Mouse (Mus musculus) heart, postnatal 0 days (tissue): ENCODE measurements around the gene Pfkfb3. TPM values are rescaled to one million over a fixed set of nuclear protein-coding genes. Genes with fewer than 3 reads are reported as not detected.

ENCODE experiments used
- ATAC-seq: fragments of 200-750 bp; cut with Nextera tagmentation; 2 replicates; pipeline ENCODE4 v1.8.0; 2017; ENCODE audit warnings: low read depth, moderate number of reproducible peaks, moderate library complexity; ENCODE audit not compliant: insufficient read depth
- DNase-seq: peaks from one replicate; pipeline ENCODE4 v3.0.0-alpha.2; 2016; ENCODE audit warnings: low spot score
- H3K27ac ChIP-seq: fragments of 300-500 bp; sonication (generic); 2 replicates; pipeline ENCODE4 v1.5.1; 2014; ENCODE audit warnings: low read depth, mild to moderate bottlenecking
- H3K27me3 ChIP-seq: fragments of 300-500 bp; sonication (generic); 2 replicates; pipeline ENCODE4 v1.6.1; 2014; ENCODE audit warnings: low read length, mixed read lengths; ENCODE audit not compliant: control insufficient read depth, insufficient read depth
- H3K36me3 ChIP-seq: fragments of 300-500 bp; sonication (generic); replicated peaks from 2 replicates; pipeline ENCODE4 v1.6.1; 2014; ENCODE audit warnings: low read length, mixed read lengths; ENCODE audit not compliant: control insufficient read depth, insufficient read depth
- H3K4me1 ChIP-seq: fragments of 300-500 bp; sonication (generic); 2 replicates; pipeline ENCODE4 v1.6.1; 2014; ENCODE audit warnings: antibody characterized with exemption; ENCODE audit not compliant: control insufficient read depth, insufficient read depth
- H3K4me2 ChIP-seq: fragments of 300-500 bp; sonication (generic); 2 replicates; pipeline ENCODE4 v1.6.1; 2014; ENCODE audit warnings: low read depth, mild to moderate bottlenecking, low read length, moderate library complexity
- H3K4me3 ChIP-seq: fragments of 300-500 bp; sonication (generic); 2 replicates; pipeline ENCODE4 v1.5.1; 2014; ENCODE audit warnings: low read depth, low read length
- H3K9ac ChIP-seq: fragments of 300-500 bp; sonication (generic); replicated peaks from 2 replicates; pipeline ENCODE4 v1.6.1; 2014; ENCODE audit warnings: low read depth, low read length, mixed read lengths
- H3K9me3 ChIP-seq: fragments of 300-500 bp; sonication (generic); replicated peaks from 2 replicates; pipeline ENCODE4 v1.6.1; 2016; ENCODE audit warnings: low read length; ENCODE audit not compliant: control insufficient read depth
- CTCF ChIP-seq: IDR thresholded peaks from 2 replicates; pipeline ENCODE4 v1.5.1; 2016; ENCODE audit warnings: antibody characterized with exemption, control low read depth, low read depth
- EP300 ChIP-seq: IDR thresholded peaks from 2 replicates; pipeline ENCODE4 v1.6.1; 2016; ENCODE audit warnings: antibody characterized with exemption, low read depth
- WGBS: fragments of 180-500 bp; shearing (Covaris S2); extraction: QIAGEN DNeasy Blood & Tissue Kit; methylation state at CpG from one replicate; pipeline ENCODE4 v1.1.7; 2014; 5-methylcytosine and 5-hydroxymethylcytosine counted together
- polyA plus RNA-seq: library from polyadenylated mRNA; unstranded; fragments of >200 nt; fragmentation: Nextera tagmentation; extraction: Ambion mirVana; gene quantifications from 2 replicates; pipeline ENCODE4 v1.2.1, GENCODE M21; 2015
- total RNA-seq: library from RNA; depleted of rRNA; stranded (reverse); fragments of >200 nt; gene quantifications from 2 replicates; pipeline ENCODE4 v1.2.3, GENCODE M21; 2014; ENCODE audit warnings: low replicate concordance; rRNA removed

Pfkfb3 gene
- total RNA-seq (2.4 and 6.8 TPM in 2 replicates), polyA plus RNA-seq (3.2 and 3.5 TPM in 2 replicates)

- WGBS, result 2% methylated on average over 67 of the region's 67 CpGs
- H3K27ac ChIP-seq, result peak within 1 kb of the TSS; percentile 63
- no peaks in the 10 kb centered on the region for H3K9me3 ChIP-seq
- DNase-seq, result peak; percentile 71
- peak within 1 kb of the TSS; percentile 60 for H3K9ac ChIP-seq
- peak; percentile 90 for ATAC-seq
- no peaks in the 10 kb centered on the region for H3K27me3 ChIP-seq
- no peaks in the 10 kb centered on the region for H3K36me3 ChIP-seq
- no peak for TF ChIP-seq CTCF
- no peak for TF ChIP-seq EP300
- H3K4me1 ChIP-seq, result peaks cover 13% of the 10 kb centered on the region; the same call in 1 of the 2 replicates
- peak within 1 kb of the TSS; percentile 98 for H3K4me2 ChIP-seq
- peak within 1 kb of the TSS; percentile 67 for H3K4me3 ChIP-seq
Observed at GRCm38 (mm10) chr2:11553471-11554400, at the start of gene Pfkfb3. TSS of gene Pfkfb3 (minus strand) at chr2:11554077.

GRCm38 (mm10) chr2:11602506-11603489, 48.9 kb upstream of the Pfkfb3 start:
- Histone ChIP-seq H3K4me1 (peaks cover 8% of the 10 kb centered on the region; the same call in 1 of the 2 replicates), H3K36me3 (peaks cover 28% of the 10 kb centered on the region), H3K4me3 (peak overlapping the region; percentile 83), H3K9me3 (no peaks in the 10 kb centered on the region), H3K4me2 (peak overlapping the region; percentile 74), H3K27ac (peak overlapping the region; percentile 69), H3K9ac (peak overlapping the region; percentile 91), H3K27me3 (no peaks in the 10 kb centered on the region)
- peak; percentile 96 for DNase-seq
- peak; percentile 100 for TF ChIP-seq CTCF
- TF ChIP-seq EP300, result no peak
- WGBS, result under 1% methylated on average over 68 of the region's 78 CpGs
- ATAC-seq, result peak; percentile 99

- Histone ChIP-seq H3K9me3 (no peaks in the 10 kb centered on the region), H3K27me3 (no peaks in the 10 kb centered on the region), H3K27ac (no peak overlapping the region), H3K4me2 (peak overlapping the region; percentile 74), H3K36me3 (peaks cover 38% of the 10 kb centered on the region), H3K4me1 (peaks cover 8% of the 10 kb centered on the region; the same call in 1 of the 2 replicates), H3K9ac (peak overlapping the region; percentile 91), H3K4me3 (peak overlapping the region; percentile 83)
- DNase-seq (no peak), ATAC-seq (no peak)
- no peak for TF ChIP-seq CTCF
- no peak for TF ChIP-seq EP300
- WGBS, result 74% methylated on average over 6 of the region's 6 CpGs
Observed at GRCm38 (mm10) chr2:11601795-11602194, 47.9 kb upstream of the Pfkfb3 start.

GRCm38 (mm10) chr2:11597906-11598305, 44.0 kb upstream of the Pfkfb3 start:
- Histone ChIP-seq H3K4me1 (peaks cover 8% of the 10 kb centered on the region; the same call in 1 of the 2 replicates), H3K27me3 (no peaks in the 10 kb centered on the region), H3K27ac (no peak overlapping the region), H3K4me2 (no peak overlapping the region), H3K4me3 (no peak overlapping the region), H3K9me3 (no peaks in the 10 kb centered on the region), H3K9ac (no peak overlapping the region), H3K36me3 (peaks cover 68% of the 10 kb centered on the region)
- TF ChIP-seq CTCF (no peak), EP300 (no peak)
- no peak for ATAC-seq
- 88% methylated on average over 7 of the region's 7 CpGs for WGBS
- DNase-seq, result no peak

GRCm38 (mm10) chr2:11596690-11597089, 42.8 kb upstream of the Pfkfb3 start:
- no peak for TF ChIP-seq EP300
- no peak for TF ChIP-seq CTCF
- no peak overlapping the region for H3K4me2 ChIP-seq
- H3K27me3 ChIP-seq, result no peaks in the 10 kb centered on the region
- no peaks in the 10 kb centered on the region for H3K9me3 ChIP-seq
- H3K9ac ChIP-seq, result no peak overlapping the region
- 78% methylated on average over 2 of the region's 2 CpGs for WGBS
- DNase-seq (no peak), ATAC-seq (no peak)
- H3K4me3 ChIP-seq, result no peak overlapping the region
- peaks cover 80% of the 10 kb centered on the region for H3K36me3 ChIP-seq
- no peak overlapping the region for H3K27ac ChIP-seq
- H3K4me1 ChIP-seq, result peaks cover 2% of the 10 kb centered on the region; the same call in 1 of the 2 replicates
